Mouse (Mus musculus) lung, embryonic 15.5 days (tissue): ENCODE data around the gene Tubg1. TPM values are rescaled to one million over a fixed set of nuclear protein-coding genes. Genes with fewer than 3 reads are reported as not detected.

ENCODE experiments used
- ATAC-seq: fragments of 200-750 bp; cut with Nextera tagmentation; 2 replicates; pipeline ENCODE4 v1.8.0; 2017; ENCODE audit warnings: moderate number of reproducible peaks, borderline replicate concordance; ENCODE audit not compliant: low FRiP score, low TSS enrichment; ENCODE audit errors: extremely low read depth
- H3K27ac ChIP-seq: fragments of 300-500 bp; sonication (generic); 2 replicates; pipeline ENCODE4 v1.5.1; 2015; ENCODE audit warnings: moderate library complexity, mild to moderate bottlenecking, inconsistent platforms
- H3K27me3 ChIP-seq: fragments of 300-500 bp; sonication (generic); 2 replicates; pipeline ENCODE4 v1.6.1; 2015; ENCODE audit warnings: inconsistent platforms
- H3K36me3 ChIP-seq: fragments of 300-500 bp; sonication (generic); 2 replicates; pipeline ENCODE4 v1.6.1; 2015; ENCODE audit warnings: inconsistent platforms
- H3K4me1 ChIP-seq: fragments of 300-500 bp; sonication (generic); 2 replicates; pipeline ENCODE4 v1.6.1; 2015; ENCODE audit warnings: inconsistent platforms
- H3K4me2 ChIP-seq: fragments of 300-500 bp; sonication (generic); 2 replicates; pipeline ENCODE4 v1.6.1; 2015; ENCODE audit warnings: inconsistent platforms, mild to moderate bottlenecking, moderate library complexity
- H3K4me3 ChIP-seq: fragments of 300-500 bp; sonication (generic); 2 replicates; pipeline ENCODE4 v1.5.1; 2015; ENCODE audit warnings: mild to moderate bottlenecking, inconsistent platforms
- H3K9ac ChIP-seq: fragments of 300-500 bp; sonication (generic); 2 replicates; pipeline ENCODE4 v1.6.1; 2015; ENCODE audit warnings: inconsistent platforms
- H3K9me3 ChIP-seq: fragments of 300-500 bp; sonication (generic); 2 replicates; pipeline ENCODE4 v1.6.1; 2016; ENCODE audit warnings: inconsistent platforms
- WGBS: fragments of 180-500 bp; shearing (Covaris S2); methylation state at CpG from one replicate; pipeline ENCODE4 v1.1.7; 2015; 5-methylcytosine and 5-hydroxymethylcytosine counted together
- polyA plus RNA-seq: library from polyadenylated mRNA; unstranded; fragments of >200 nt; fragmentation: Nextera tagmentation; extraction: Ambion mirVana; gene quantifications from 2 replicates; pipeline ENCODE4 v1.2.1, GENCODE M21; 2015

Tubg1 gene
- polyA plus RNA-seq, 1 experiment from 2014 or later = 89.6 TPM

DNA sequence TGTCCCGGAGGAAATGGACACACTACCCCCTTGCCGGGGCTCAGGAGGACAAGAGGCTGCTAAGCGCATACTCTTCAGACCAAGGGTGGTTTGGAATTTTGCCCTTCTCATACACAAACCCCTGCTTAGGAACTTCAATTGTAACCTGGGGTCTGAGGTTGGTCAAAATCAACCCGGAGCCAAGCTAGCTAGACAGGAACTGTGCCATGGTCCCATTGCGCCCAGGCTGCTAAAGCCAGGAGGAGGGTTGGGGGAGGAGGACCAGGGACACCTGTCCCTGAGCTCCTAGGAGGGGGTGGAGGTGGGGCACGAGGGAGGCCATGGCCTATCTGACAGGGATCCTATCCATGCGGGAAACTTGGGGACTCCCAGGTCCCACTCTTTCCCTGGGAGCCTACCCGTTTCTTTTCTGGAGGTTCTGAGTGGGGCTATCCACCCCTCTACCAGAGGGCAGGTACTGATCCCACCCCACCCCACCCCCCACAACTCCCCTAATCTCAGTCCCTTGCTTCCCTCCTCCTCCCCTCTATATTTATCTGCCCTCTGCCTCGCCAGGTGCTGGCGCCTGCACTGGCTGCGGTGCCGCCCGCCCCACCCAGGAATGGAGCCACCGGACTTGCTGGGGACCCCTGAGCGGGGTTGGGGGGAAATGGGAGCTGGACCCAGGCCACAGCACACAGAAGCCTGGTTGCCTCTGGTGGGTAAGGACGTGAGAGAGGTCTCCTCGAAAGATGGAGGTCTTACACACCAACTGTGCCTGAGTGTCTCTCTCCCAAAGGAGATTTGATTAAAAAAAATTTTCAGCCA is 49.8 kb downstream of the Tubg1 start:
- H3K9me3 ChIP-seq = no peaks in the 10 kb centered on the region
- peak overlapping the region; percentile 72 for H3K9ac ChIP-seq
- H3K4me3 ChIP-seq = peak overlapping the region; percentile 75
- H3K36me3 ChIP-seq = peaks cover 29% of the 10 kb centered on the region
- H3K27me3 ChIP-seq = peaks cover 31% of the 10 kb centered on the region
- ATAC-seq = no peak
- 11% methylated on average over 17 of the region's 17 CpGs for WGBS
- H3K27ac ChIP-seq = peak overlapping the region; percentile 92; the same call in 1 of the 2 replicates
- H3K4me1 ChIP-seq = peaks cover 64% of the 10 kb centered on the region
- peak overlapping the region; percentile 89 for H3K4me2 ChIP-seq

DNA sequence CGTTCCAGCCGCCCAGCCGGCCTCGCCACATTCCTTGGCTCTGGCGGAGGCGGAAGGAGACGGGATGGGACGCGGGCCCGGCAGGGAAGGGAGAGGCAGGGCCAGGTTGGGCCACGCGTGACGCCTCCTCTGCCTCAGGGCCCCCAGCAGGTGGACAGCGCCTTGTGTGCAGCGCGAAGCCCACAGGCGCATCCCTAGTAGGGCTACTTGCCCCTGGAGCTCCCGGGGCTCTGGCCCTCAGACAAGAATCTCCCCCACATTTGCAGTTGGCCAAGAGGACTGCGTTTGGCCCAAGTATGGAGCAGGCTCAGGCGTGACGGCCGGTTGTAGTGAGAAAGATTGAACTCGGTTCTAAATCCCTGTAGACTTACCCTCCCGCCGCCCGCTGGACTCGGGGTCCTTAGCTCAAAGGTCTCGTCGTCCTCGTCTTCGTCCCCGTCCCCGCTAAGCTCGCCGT is 50.6 kb downstream of the Tubg1 start, which contains the start of gene Cntnap1:
TSS of gene Cntnap1 (plus strand) at position 170 of the 457 bp plus-strand sequence.
- peaks cover 32% of the 10 kb centered on the region for H3K27me3 ChIP-seq
- peak within 1 kb of the TSS; percentile 89 for H3K4me2 ChIP-seq
- H3K9ac ChIP-seq = peak within 1 kb of the TSS; percentile 72
- no peak for ATAC-seq
- no peaks in the 10 kb centered on the region for H3K9me3 ChIP-seq
- WGBS = 1% methylated on average over 31 of the region's 35 CpGs
- H3K36me3 ChIP-seq = peaks cover 22% of the 10 kb centered on the region
- H3K4me3 ChIP-seq = peak within 1 kb of the TSS; percentile 75
- peaks cover 63% of the 10 kb centered on the region for H3K4me1 ChIP-seq
- peak within 1 kb of the TSS; percentile 92 for H3K27ac ChIP-seq

GRCm38 (mm10) chr11:101170811-101171610 is 51.3 kb downstream of the Tubg1 start, which contains the start of gene Plekhh3:
TSS of gene Plekhh3 (minus strand) at chr11:101171351.
- Histone ChIP-seq H3K4me1 (peaks cover 66% of the 10 kb centered on the region), H3K36me3 (peaks cover 17% of the 10 kb centered on the region), H3K9me3 (no peaks in the 10 kb centered on the region), H3K9ac (peak within 1 kb of the TSS; percentile 72), H3K4me2 (peak within 1 kb of the TSS; percentile 89), H3K27me3 (peaks cover 34% of the 10 kb centered on the region), H3K27ac (peak within 1 kb of the TSS; percentile 98), H3K4me3 (peak within 1 kb of the TSS; percentile 75)
- 0% methylated on average over 48 of the region's 50 CpGs for WGBS
- ATAC-seq = peak; percentile 92

DNA sequence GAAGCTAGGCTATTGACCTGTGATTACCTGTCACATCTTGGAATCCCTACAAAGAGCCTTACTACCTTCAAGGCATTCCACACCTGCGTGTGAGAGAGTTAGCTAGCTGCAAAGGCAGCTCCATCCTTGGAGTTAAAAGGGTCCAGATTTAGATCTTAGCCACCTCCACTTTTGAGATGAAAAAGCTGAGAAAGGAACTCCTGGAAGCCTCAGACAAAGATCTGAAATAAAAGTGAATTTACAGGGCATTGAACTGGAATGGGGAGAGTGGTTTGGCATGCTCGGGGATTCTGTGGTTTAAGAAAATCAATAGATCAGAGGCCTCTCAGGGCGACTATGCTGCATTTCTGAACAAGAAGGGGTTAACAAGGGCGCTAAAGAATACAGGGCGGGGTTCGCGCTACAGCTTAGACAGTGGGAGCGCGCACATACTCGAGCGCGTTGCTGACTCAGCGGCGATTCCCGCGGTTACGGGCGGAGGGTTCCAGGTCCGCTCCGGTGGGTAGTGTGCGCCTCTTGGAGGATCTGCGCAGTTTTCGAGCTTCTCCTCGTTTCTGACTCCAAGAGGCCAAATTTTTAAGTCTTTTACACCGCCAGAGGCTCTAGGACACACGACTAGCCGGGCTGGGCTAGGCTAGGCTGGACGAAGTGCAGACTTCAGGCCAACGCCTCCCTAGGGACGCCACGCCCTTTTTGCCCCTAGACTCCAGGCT is 52.1 kb downstream of the Tubg1 start:
- H3K9ac ChIP-seq = peak overlapping the region; percentile 58
- H3K4me3 ChIP-seq = peak overlapping the region; percentile 75
- peak overlapping the region; percentile 70 for H3K4me2 ChIP-seq
- H3K9me3 ChIP-seq = no peaks in the 10 kb centered on the region
- H3K4me1 ChIP-seq = peaks cover 75% of the 10 kb centered on the region
- peak; percentile 65; the same call in 1 of the 2 replicates for ATAC-seq
- H3K27ac ChIP-seq = peak overlapping the region; percentile 98
- WGBS = under 1% methylated on average over 31 of the region's 31 CpGs
- peaks cover 11% of the 10 kb centered on the region for H3K36me3 ChIP-seq
- peaks cover 34% of the 10 kb centered on the region for H3K27me3 ChIP-seq

DNA sequence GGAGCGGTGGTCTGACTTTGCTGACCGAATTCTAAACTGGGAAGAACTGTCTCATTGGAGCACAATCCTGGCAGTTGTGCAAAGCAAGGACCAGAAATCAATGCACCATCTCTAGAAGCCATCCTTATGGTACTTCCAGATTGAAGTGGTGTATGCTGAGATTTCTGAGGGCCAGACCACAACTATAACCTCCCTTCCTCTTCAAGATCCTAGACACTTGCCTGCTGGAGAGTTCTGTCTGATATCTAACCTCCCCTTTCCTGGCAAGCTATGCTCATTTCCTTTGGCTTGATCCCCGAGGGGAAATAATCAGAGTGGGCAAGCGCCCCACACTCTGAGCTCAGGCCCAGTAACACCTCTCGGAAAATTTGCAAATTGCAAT is 52.7 kb downstream of the Tubg1 start:
- no peaks in the 10 kb centered on the region for H3K9me3 ChIP-seq

GRCm38 (mm10) chr11:101173112-101173511 is 53.4 kb downstream of the Tubg1 start:
- H3K9ac ChIP-seq = peak overlapping the region; percentile 34
- 10% methylated on average over 11 of the region's 11 CpGs for WGBS
- H3K27ac ChIP-seq = peak overlapping the region; percentile 80

More for the DNA sequence above, 52.7 kb downstream of the Tubg1 start:
- Histone ChIP-seq H3K4me2 (peak overlapping the region; percentile 70), H3K36me3 (peaks cover 5% of the 10 kb centered on the region), H3K4me3 (peak overlapping the region; percentile 75), H3K9ac (peak overlapping the region; percentile 58), H3K4me1 (peaks cover 78% of the 10 kb centered on the region), H3K27ac (peak overlapping the region; percentile 98), H3K27me3 (peaks cover 35% of the 10 kb centered on the region)
- ATAC-seq = no peak
- 7% methylated on average over 5 of the region's 5 CpGs for WGBS

GRCm38 (mm10) chr11:101173631-101174388 is 54.1 kb downstream of the Tubg1 start:
- Histone ChIP-seq H3K27ac (peak overlapping the region; percentile 80), H3K36me3 (no peaks in the 10 kb centered on the region), H3K27me3 (peaks cover 44% of the 10 kb centered on the region), H3K4me3 (peak overlapping the region; percentile 75), H3K4me1 (peaks cover 67% of the 10 kb centered on the region), H3K4me2 (peak overlapping the region; percentile 70), H3K9ac (peak overlapping the region; percentile 34; the same call in 1 of the 2 replicates), H3K9me3 (no peaks in the 10 kb centered on the region)
- WGBS = 2% methylated on average over 61 of the region's 61 CpGs
- ATAC-seq = peak; percentile 53

More at GRCm38 (mm10) chr11:101173112-101173511, 53.4 kb downstream of the Tubg1 start:
- Histone ChIP-seq H3K9me3 (no peaks in the 10 kb centered on the region), H3K4me3 (peak overlapping the region; percentile 75; the same call in 1 of the 2 replicates), H3K36me3 (no peaks in the 10 kb centered on the region), H3K4me1 (peaks cover 74% of the 10 kb centered on the region), H3K4me2 (peak overlapping the region; percentile 70), H3K27me3 (peaks cover 37% of the 10 kb centered on the region)
- ATAC-seq = no peak

DNA sequence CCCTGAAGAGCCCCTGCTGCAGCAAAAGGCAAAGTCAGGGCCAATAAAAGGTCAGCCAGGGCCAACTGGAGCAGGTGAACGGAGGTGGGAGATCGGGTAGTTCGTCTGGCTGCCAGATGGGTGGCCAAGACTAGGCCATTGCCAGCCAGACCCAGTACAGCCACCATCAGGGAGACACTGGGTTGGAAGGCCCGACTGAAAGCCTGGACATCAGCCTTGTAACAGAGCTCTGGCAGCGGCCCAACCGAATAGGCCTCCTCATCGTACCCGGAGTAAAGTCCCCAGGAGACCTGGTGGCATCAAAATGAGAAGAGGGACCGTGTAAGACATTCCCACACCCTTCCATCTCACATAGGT is 54.6 kb downstream of the Tubg1 start:
- ATAC-seq = no peak
- Histone ChIP-seq H3K4me1 (peaks cover 62% of the 10 kb centered on the region), H3K36me3 (no peaks in the 10 kb centered on the region), H3K9me3 (no peaks in the 10 kb centered on the region), H3K4me2 (peak overlapping the region; percentile 70), H3K9ac (peak overlapping the region; percentile 17; the same call in 1 of the 2 replicates), H3K27ac (no peak overlapping the region), H3K4me3 (peak overlapping the region; percentile 75), H3K27me3 (peaks cover 44% of the 10 kb centered on the region)
- 31% methylated on average over 9 of the region's 9 CpGs for WGBS

GRCm38 (mm10) chr11:101174851-101175628 is 55.3 kb downstream of the Tubg1 start, which contains the start of gene Ccr10:
TSS of gene Ccr10 (minus strand) at chr11:101175443.
- H3K9me3 ChIP-seq = no peaks in the 10 kb centered on the region
- H3K4me3 ChIP-seq = peak within 1 kb of the TSS; percentile 75
- H3K27me3 ChIP-seq = peaks cover 44% of the 10 kb centered on the region
- peaks cover 55% of the 10 kb centered on the region for H3K4me1 ChIP-seq
- H3K36me3 ChIP-seq = no peaks in the 10 kb centered on the region
- no peak within 1 kb of the TSS for H3K27ac ChIP-seq
- 24% methylated on average over 14 of the region's 14 CpGs for WGBS
- H3K4me2 ChIP-seq = peak within 1 kb of the TSS; percentile 70
- no peak for ATAC-seq
- peak within 1 kb of the TSS; percentile 17; the same call in 1 of the 2 replicates for H3K9ac ChIP-seq

- Histone ChIP-seq H3K27me3 (peaks cover 49% of the 10 kb centered on the region), H3K4me2 (peak overlapping the region; percentile 53), H3K36me3 (no peaks in the 10 kb centered on the region), H3K9me3 (no peaks in the 10 kb centered on the region), H3K9ac (no peak overlapping the region), H3K4me1 (peaks cover 53% of the 10 kb centered on the region), H3K27ac (no peak overlapping the region), H3K4me3 (peak overlapping the region; percentile 20)
- 12% methylated on average over 11 of the region's 11 CpGs for WGBS
- no peak for ATAC-seq
These were observed 55.9 kb downstream of the Tubg1 start for GRCm38 (mm10) chr11:101175636-101176116.
